Mouse (Mus musculus) stomach, postnatal 0 days (tissue): ENCODE measurements at regions not wholly inside any gene's neighbourhood (a gene's known extent, or its start where the extent isn't known, plus 50 kb on each side); places are given as distances from the start of the nearest gene placed in this dataset.

Experiments used
- CTCF ChIP-seq: IDR thresholded peaks from 2 replicates; pipeline ENCODE4 v1.5.1; 2016; ENCODE audit warnings: antibody characterized with exemption, low read depth, mild to moderate bottlenecking, moderate library complexity
- EP300 ChIP-seq: optimal IDR thresholded peaks from 2 replicates; pipeline ENCODE3; 2016; ENCODE audit warnings: antibody characterized with exemption

DNA sequence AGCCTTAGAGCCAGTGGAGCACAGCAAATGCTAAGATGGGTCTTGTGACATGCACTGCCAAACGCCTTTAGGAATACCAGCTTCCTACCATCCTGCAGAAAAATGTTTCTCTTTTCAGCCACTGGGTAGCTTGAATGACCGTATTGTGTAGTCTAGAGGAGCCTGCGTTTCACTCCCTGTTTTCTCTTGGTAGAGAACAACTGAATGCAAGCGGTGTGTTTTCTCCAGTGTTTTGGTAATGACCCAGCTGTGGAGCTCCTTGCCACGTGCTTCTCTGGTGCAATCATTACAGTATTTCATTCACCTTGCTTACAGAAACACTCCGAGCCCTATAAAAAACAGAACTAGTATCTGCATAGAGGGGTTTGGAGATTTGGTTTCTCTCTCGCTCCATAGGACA lies 193.5 kb downstream of the Rdh14 start:
- TF ChIP-seq CTCF = no peak
- no peak for TF ChIP-seq EP300
